Mouse (Mus musculus): ENCODE results near the gene Col23a1.

Gene Col23a1

DNA sequence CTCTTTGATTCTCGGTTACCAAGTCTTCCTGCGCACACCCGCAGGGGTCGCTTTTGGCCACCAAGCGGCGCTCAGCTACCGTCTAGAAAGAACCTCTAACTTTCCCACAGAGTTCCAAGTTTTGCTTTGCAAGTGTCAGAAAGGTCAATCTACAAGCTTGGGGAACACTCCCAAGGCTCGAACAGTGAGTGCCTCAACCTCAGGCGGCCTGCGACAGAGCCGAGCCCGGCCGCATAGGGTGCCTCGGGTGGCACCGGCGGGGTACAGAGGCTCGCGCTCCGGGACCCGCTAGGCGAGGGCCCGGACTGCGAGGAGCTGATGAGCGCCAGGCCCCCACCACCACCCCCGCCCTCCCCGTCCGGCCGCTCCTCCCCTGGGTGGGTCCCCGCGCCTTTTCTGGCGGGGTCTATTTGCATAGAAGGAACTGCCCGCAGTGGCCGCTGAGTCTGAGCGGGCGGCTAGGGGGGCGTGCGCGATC, at the start of gene Col23a1:
Col23a1 (plus strand) TSS at position 357 of the 478 bp plus-strand sequence.
- DNase-seq: peak; percentile 86

DNA sequence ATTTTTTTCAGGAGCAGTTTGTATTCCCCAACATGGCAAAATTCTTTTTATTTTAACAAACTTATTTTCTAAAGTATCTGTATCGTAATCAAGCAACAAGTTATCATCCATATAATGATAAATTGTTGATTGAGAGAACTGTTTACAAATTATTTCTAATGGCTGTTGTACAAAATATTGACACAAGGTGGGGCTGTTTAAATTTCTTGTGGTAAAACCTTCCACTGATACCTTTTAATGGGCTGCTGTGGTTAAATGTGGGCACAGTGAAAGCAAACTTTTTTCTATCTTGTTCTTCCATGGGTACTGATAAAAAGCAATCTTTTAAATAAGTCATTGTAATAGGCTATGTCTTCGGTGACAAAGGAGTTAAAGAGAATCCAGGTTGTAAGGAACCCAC, 46.8 kb upstream of the Col23a1 start:
- DNase-seq: no peak

DNA sequence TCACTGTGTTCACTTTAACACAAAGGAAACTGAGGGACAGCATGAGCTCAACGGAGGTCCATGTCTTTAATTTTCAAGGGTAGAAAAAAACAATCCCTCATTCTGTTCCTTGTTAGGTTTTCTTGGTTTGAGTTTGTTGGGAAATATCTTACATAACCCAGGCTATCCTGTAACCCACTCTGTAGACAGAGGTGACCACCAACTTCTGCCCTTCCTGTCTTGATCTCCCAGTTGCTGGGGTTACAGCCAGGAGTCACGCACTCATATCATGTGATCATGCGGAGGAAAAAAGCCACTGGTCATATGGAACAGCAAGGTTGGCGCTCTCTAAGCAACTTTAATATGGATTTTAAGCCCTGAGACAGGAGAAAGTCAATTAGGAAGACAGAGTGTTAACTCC, 32.7 kb upstream of the Col23a1 start:
- DNase-seq: no peak

DNA sequence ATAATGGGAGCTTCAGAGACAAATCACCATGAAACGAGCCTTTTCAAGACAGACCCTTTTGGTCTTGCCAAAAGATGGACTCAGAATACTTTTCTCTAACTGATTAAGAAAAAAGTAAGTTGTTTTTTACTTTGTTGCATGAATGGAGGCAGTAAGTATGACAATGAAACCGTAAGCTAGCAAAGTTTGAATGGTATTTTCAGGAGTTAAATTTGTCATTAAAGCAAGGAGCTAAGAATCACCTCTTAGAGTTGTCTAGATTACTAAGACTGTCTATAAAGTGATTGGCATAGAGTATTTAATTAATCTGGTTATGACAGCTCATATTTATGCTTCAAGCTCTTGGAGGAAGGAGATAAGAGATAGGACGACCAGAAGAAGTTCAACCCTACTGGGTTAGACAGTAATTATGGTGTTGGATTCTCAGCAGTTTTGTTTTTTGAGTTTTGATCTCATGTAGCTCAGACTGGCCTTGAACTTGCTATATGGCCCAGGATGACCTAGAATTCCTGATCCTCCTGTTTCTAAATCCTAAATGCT, 28.0 kb upstream of the Col23a1 start, which contains the start of gene Clk4:
Clk4 (plus strand) TSS at position 51 of the 540 bp plus-strand sequence.
- no peak for DNase-seq

DNA sequence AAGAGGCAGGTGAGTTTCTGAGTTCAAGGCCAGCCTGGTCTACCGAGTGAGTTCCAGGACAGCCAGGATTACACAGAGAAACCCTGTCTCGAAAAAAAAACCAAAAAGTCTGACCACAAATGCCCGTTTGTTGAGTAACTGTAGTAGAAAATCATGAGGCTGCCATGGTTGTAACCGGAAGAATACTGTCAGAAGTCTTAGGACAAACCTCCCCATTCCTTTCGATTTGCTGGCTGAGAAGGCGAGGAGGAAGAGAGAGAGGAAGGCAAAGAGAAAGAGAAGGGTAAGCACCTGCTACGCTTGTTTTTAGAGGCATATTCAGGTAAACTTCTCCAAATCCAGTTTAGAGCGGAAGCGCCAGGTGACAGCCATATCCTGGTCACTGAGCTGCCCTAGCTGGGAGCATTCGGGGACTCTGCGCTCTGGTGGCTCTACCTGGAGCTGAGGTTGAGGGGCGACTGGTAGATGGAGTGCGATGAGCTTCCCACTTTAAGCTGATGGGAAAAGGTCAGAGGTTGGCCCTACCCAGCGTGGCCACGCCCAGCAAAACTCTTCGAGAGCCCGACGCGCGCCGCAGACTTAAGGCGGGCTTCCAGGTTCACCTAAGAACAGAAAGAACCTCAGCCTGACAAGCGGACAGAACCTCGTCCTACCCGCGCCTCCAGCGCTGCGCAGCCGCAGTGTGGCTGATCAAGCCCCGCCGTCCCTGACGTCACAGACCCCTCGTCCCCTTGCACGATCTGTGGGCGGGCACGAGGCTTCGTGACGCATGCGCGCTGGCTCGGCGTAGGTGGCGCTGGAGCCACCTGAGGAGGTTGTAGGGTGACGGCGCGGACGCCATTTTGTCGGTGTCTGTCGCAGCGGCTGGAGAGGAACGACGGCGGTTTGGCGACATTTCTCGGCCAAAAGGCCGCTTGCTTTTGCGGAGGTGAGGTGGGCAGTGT, 27.1 kb upstream of the Col23a1 start, which contains the start of gene BC049762:
BC049762 (minus strand) TSS at position 705 of the 944 bp plus-strand sequence.
- peak; percentile 98 to 99 for DNase-seq

DNA sequence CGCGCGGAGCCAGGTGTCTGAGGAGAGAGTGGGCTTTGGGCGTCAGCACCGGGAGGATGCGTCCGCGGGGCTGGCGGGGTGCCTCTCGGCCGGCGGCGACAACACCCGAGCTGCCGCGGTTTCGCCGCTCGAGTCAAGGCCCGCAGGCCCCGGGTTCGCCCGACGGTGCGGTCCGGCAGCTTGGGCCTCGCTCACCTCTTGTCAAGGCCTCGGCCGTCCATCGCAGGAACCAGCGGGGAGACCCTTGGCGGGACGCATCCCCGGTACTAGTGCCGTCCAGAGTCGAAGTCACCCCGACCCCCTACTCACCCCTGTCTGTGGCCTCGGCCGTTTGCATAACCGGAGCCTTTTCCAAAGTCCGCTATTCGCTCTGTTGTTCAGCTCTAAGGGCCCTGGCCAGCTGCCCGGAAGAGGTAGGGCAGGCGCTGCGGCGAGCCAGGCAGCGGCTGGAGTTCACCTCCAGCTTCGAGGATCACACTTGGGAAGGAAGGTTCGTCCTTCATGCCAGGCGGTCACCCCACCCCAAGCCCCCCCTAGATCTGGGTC, 26.4 kb upstream of the Col23a1 start:
- DNase-seq: peak; percentile 68 to 76

DNA sequence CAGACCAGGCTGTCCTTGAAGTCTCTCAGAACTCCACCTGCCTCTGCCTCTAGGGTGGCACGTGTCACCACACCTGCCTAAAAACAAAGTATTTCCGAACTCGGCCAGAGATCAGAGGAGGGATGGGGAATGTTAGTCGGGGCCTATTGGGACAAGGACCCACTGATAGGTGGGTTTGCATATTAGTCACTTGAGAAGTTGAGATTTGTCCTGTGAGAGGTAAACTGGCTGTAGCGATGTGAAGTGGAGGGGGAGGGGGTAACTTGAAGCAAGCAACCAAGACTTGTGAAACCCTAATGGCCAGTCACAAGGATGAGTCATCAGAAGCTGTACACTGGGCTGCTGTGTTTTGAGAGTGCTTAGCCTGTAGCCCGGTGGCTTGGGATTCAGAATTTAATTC, 25.4 kb upstream of the Col23a1 start:
- peak; percentile 26 to 39 for DNase-seq

DNA sequence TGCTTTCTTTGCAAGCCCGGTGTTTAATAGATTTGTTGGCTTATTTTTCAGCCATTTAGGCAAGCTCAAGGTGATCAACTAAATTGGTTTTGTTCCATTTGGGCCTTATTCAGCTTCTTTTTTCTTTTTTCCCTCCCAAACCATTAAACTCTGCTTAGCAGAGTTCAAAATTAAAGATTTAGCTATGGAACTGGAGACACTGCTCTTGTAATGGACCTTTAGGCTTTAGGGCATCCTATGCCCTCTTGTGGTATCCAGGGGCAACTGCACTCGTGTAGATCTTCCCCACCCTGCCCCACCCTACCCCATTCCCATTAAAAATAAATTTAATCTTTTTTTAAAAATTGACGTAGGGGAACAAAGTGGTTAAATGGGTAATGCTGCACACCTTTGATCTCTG, 24.4 kb upstream of the Col23a1 start:
- peak in 1 of 2 experiments; percentile 18 for DNase-seq

DNA sequence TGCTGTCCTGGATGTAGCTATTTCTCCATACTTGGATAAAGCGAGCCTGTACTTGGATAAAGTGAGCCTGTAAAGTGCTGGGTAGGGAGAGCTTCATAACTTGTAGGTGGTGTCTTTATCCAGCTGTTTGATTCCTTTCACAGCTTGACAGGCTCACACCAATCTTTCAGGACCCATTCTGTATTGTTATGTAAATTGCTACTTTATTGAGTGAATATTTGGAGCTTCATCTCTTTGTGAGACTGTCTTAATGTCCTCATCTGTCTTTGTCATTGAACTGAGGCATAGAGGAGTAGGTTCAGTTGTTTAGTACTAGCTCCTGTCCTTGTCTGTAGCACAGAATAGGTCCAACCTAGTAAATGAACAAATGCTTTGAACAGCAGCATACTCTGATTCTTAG, 15.3 kb upstream of the Col23a1 start:
- no peak for DNase-seq

DNA sequence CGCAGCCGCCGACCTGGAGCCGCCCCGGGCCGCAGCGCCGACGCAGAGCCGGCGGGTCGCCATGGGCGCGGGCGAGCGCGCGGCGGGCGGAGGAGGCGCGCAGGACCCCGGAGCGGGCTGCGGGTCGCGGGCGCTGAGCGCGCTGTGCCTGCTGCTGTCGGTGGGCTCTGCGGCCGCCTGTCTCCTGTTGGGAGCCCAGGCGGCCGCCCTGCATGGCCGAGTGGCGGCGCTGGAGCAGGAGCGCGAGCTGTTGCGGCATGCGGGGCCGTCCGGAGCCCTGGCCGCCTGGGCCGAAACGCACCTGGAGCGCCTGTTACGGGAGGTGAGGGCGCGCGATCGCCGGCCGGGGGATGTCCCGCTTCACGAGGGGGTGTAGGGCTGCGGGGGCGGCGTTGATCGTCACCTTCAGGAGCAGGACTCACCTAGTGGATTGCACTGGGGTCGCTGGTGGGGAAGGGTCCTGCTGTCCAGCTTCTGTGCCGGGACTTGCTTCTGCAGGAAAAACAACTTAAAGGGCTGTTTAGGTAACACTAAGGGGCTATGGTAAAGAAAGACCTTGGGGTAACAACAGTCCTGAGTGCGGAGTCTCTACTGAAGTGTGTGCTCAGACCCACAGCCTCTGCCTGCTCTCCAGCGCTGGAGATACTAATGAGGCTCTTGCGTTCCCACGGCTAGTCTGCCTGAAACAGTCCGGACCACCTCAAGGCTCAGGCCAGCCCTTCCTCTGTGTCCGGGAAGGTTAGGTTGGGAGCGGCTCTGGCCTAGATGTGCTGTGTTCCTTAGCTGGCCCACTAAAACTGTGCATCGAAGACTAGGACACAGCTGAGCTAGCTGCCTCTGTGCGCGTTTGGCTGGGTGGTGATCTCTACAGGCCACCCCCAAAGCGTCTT, 591 bp downstream of the Col23a1 start:
- DNase-seq: peak; percentile 70 to 80

DNA sequence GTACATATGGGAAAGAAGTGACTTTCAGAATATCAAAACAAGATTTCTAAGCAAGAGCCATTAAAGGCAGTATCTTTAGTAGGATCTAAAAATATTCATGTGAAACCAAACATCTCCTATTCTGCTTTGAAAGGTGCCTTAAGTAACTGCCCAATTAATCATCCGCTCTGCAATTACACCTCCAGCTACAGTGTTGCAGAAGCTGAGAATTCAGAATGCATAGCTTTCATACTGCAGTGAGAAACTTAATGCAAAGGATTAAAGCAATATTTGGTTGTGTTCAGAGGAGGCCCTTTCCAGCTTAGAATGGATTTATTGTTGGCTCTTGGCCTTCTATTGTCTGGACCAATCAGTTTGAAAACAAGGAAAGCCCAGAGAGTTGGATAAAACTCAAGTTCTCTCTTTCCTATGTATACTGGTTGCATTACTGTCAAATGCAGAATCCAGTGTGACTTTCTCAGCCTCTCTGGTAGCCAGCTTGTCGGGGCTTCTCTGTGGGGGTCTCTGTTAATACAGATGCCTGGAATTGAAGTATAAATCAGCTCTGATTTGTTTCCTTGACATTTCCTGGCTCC, 4.3 kb downstream of the Col23a1 start:
- DNase-seq: no peak

DNA sequence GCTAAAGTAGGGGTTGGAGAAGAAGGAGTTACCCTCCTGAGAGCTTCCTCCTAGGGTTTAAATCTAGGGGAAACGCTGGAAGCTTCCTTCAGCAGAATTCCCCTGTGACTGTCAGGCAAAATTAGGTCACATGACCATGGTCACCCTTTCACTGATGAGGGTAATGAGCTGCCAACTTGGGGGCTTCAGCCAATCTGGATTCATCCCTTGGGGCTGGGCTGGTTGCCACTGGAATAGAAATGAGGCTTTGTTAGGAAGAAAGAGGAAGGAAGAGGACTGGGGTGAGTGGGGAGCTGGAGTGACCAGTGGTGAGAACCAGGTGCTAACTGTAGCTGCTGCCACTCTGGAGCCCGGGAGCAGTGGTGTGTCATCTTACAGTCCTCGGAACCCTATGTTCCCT, 6.0 kb downstream of the Col23a1 start:
- no peak for DNase-seq

DNA sequence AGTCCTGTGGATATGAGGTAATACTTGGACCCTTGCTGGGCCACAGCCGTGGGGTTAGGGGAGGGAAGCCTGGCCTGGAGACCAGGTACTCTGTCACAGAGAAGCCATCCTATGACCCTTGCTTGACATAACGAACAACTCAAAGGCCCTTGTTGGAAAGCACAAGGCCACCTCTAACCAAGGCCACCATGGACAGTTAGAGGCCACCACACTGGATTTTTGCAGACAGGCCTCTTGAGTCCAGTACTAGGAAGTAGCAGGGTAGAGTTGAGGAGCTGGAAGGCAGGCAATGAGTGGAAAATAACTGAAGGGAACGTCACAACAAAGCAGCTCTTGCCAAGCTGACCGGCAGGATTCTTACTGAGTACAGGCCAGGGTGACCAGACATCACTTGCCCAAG, 9.0 kb downstream of the Col23a1 start:
- no peak for DNase-seq

DNA sequence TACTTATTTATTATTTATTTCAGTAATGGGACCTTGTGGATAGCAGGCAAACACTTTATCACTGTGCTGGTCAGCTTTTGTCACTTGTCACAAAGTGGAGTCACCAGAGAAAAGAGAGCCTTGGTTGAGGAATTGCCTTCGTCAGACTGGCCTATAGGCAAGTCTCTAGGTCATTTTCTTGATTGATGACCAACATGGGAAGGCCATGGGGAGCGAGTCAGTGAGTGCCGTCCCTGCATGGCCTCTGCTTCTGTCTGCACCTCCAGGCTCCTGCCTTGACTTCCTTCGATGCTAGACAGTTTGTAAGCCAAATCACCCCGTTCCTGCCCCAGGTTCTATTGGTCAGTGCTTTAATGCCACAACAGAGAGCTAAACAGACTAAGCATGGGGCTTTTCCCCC, 12.7 kb downstream of the Col23a1 start:
- DNase-seq: no peak

DNA sequence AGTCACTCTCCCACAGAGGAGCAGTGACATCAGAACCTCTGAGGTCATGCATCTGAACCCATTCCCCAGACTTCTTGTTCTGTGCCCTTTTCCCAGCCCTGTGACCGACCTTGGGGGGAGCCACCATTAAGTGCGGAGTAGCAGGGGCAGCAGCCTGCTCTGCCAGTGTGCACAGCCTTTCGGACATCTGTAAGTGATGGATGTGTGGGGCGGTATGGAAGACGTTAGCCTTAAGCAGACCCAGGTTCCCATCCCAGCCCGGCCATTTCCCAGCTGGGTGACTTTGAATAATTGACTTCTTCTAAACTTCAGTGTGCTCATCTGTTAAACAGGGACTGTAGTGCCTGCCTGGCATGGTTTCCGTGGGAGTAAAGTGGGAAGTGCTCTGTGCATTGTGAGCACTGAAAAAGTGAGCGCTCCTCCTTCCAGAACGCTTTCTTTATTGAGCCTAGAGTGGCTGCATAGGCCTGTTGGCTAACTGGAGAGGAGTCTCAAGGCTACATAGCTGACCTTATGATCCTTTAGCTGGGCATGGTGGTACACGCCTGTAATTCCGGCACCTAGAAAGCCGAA, 14.3 kb downstream of the Col23a1 start:
- no peak for DNase-seq

DNA sequence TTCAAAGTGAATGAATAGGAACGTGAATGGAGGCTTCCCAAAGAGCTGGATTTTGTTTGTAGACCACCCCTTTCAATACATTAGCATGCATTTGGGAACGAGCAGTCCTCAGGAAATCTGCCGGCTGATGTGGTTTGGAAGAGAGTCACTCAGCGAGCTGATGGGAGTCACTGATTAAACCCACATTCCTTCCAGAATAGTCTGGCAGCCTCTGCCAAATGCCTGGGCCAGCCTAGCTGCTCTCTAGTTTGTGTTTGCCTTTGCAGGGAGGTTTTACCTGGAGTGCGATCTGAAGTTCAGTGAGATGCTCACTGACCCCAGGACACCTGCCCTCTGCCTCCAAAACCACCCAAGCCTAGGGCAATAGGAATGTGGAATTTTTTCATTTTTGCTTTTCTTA, 18.6 kb downstream of the Col23a1 start:
- peak in 1 of 2 experiments; percentile 28 for DNase-seq

DNA sequence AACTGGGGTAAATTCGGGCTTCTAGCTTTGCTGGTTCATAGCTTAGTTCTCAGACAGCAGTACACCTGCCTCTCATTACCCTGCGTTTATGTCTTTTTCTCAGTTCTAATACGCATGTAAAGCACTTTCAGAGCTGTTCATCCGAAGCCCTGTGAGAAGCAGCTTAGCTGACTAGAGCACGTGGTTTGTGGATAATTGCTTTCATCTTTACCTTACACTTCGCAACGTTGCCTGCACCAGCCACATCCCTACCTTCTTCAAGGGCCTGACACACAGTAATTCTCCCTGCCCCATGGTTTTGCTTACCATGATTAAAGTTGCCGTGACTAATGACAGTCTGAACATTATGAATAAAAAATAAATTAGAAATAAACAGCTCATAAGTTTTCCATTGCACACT, 22.1 kb downstream of the Col23a1 start:
- DNase-seq: no peak

DNA sequence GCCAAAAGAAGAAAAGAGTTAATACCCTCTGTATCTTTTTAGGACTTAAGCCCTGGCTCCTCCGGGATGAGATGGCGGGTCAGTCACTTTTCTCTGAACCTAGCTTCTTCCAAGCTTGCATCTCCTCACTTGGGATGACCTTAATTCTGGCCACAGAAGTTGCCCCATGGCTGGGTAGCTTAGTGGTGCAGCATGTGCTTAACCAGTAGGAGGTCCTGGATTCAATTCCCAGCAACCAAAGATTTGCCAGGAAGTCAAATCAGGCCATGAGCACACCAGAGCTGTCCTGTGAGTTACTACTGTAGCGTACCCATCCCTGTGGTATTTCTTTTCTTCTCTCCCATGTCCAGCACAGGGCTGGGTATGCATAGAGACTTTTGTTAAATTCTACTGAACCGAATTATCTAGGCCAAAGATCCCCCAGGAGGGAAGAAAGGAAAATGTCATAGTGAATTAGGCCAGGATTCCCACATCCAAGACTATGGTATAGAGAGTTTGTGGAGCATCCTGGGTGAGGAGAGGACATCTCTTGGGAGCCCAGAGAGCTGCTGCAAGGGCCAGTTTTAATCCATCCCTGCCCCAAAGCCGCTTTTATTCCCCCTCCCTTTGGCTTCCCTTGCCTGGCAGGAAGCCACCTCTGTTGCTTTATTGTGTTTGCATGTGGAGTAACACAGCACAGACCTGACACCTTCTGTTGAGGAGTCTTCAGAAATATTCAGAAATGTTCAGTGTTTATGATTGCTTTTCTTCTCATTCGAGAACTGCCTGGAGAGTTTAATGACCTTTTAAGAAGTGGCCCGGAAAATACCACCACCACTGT, 26.5 kb downstream of the Col23a1 start:
- no peak for DNase-seq

DNA sequence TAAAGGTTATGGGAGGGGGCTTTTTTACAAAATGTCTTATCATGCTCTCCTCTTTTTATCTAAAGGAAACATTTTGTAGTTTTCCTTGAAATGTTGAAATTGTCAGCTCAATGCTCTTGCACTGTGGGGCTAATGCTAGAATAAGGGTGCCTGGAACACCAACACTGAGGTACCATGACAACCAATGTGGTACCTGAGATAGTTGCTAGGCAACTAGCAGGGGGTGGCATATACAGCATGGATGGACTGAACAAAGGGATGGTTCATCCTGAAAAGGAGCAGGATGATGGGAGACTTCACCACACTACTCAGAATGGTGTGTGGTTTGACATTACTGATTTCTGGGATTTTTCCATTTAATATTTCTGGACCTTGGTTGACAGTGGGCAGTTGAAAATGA, 30.9 kb downstream of the Col23a1 start:
- DNase-seq: no peak

DNA sequence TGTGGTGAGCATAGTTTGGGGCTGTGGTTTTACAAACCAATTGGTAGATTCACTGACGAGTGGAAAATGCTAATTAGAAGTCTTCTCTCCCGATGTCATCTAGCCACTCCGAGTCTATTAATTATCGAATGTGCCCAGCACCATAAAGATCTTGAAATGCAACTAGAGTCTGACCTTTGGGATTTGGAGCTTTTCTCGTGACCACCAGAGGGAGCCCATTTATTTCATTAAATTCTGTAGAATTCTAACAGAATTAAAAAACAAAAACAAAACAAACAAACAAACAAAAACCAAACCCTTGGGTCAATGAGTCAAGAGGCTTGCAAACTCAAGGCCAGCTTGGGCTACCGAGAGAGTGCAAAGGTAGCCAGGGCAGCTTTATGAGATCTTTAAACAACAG, 37.2 kb downstream of the Col23a1 start:
- no peak for DNase-seq

DNA sequence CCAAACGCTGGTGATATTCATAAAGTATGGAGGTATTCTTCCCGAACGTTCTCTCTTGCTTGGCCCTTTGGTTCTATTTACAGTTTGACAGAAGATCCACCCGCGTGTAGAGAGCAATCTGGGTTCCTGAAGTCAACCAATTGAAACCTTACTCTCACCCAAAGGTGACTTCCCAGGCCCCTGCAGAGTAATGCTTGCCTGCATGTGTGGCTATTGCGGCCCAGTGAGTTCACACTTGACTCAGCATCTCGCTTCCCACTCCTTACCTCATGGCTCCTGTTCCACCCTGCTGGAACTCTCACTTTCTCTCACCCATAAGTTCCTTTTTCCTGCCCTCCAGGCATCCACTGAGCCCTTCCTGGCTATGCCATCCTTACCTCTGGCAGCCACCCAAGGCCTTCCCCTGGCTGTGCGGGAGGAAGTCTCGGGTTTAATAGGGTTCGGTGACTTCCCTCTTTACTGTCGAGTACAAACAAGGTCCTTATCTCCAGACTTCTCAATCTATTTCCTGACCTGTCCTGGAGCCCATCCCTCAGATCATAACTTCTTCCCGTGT, 38.7 kb downstream of the Col23a1 start:
- no peak for DNase-seq
